ENCODE assay signal across 8 mouse cellular contexts in the genomic region with DNA sequence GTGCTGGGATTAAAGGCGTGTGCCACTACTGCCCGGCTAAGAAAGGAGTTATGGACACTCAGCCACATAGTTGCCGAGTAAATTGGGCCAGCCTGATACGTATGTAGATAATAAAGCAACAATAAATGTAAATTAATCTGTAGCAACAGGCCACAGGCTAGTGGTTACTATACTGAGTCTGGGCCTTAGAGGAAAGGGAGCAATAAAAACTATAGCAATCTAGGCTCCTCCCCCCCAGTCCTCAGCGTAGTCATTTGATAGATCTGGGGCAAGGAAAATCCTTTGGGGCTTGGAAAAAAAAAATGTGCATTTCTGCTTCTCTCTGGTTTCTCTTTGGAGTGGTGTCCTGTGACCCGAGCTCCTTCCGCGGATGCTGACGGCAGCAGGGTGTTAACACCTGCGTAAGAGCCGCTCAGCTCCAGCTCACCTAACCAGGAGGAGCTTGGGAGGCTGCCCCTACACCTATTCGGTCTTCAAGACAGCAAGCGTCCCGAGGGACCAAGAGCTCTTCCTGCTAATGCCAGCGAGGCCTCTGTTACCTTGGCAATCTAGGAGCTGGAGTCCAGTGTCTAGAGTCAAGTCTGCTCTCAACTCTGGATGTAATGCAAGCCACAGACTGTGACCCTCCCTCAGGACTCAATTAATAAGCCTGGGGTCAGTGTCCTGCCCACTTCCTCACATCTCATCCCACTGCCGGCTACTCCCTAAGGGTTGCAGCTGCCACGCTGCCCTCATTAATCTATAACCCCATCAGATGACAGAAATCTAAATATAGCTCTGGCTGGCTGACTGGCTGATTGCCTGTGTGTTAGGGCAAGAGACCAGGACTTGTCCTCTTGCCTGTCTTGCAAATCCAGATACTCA. TPM values are rescaled to one million over a fixed set of nuclear protein-coding genes. Genes with fewer than 3 reads are reported as not detected.
DNase-seq lines count a peak whose midpoint lies in the region; TF ChIP-seq lines count a peak whose summit lies in the region.

No protein-coding gene starts in this region.

- no peak overlapping the region for H3ac ChIP-seq in C2C12 (ENCODE audit: control insufficient read depth, insufficient read length, low read depth)

- peak; percentile 73 for DNase-seq in adrenal gland, postnatal 10 days
- DNase-seq in gastrocnemius, adult 8-10 months (ENCODE audit: low spot score in 2 of 2), result peak; percentile 74 to 81
- DNase-seq in kidney, postnatal 14 days, result peak; percentile 76
- peak; percentile 40 for DNase-seq in ovary, postnatal 36 days (ENCODE audit: low spot score)
- no peak for DNase-seq in layer of hippocampus, postnatal 14 days (ENCODE audit: low spot score in 2 of 2)
- DNase-seq in frontal cortex, postnatal 10 days (ENCODE audit: low spot score in 2 of 2), result no peak
- DNase-seq in right cerebral cortex, postnatal 4 days, result no peak

- no peaks in the 10 kb centered on the region for H3K79me3 ChIP-seq in C2C12 (ENCODE audit: low read depth)

- H3K4me3 ChIP-seq in C2C12 (ENCODE audit: insufficient read depth, poor library complexity, severe bottlenecking), result no peak overlapping the region

- H3K27me3 ChIP-seq in C2C12 (ENCODE audit: control insufficient read depth, insufficient read depth, insufficient read length), result no peaks in the 10 kb centered on the region

- no peaks in the 10 kb centered on the region for H3K79me2 ChIP-seq in C2C12 (ENCODE audit: control insufficient read depth, insufficient read depth)

- no peak for TF ChIP-seq CTCF in C2C12 (IDR thresholded peaks at IDR 0.05; ENCODE audit: control insufficient read depth, insufficient read depth, insufficient read length)

- H3K36me3 ChIP-seq in C2C12 (ENCODE audit: control insufficient read depth, insufficient read depth), result no peaks in the 10 kb centered on the region

TF ChIP-seq in C2C12, 6 proteins besides CTCF, POLR2A, EP300 and RAD21:
- TF ChIP-seq MYOD1 (IDR thresholded peaks at IDR 0.05; ENCODE audit: control insufficient read depth, insufficient read length, low read depth) (peak; percentile 83), MAX (IDR thresholded peaks at IDR 0.05) (no peak)

RNA-seq across cellular contexts. Expression of a gene that starts 9.6 kb away (rescaled TPM):
- not detected for polyA plus RNA-seq in C2C12 (2012; fragmentation: generic; extraction: Trizol)
- total RNA-seq in adrenal gland, postnatal 10 days (2021), result under 1 TPM; 0.27 to 0.57 TPM
- not detected for total RNA-seq in gastrocnemius, adult 8-10 months (2022)
- not detected for total RNA-seq in layer of hippocampus, postnatal 14 days (2021)

RNA-seq across cellular contexts. Expression of a gene that starts 22.6 kb away (rescaled TPM):
- polyA plus RNA-seq in C2C12 (2012; fragmentation: generic; extraction: Trizol), result 11.9 TPM
- 10 to 100 TPM; 73.1 to 75.0 TPM for total RNA-seq in adrenal gland, postnatal 10 days (2021)
- 10 to 100 TPM; 36.0 to 42.2 (median 41.6) TPM for total RNA-seq in gastrocnemius, adult 8-10 months (2022)
- total RNA-seq in layer of hippocampus, postnatal 14 days (2021), result 100 to 1,000 TPM; 107 to 109 TPM

RNA-seq across cellular contexts. Expression of a gene that starts 58.0 kb away (rescaled TPM):
- 1.1 TPM for polyA plus RNA-seq in C2C12 (2012; fragmentation: generic; extraction: Trizol)
- total RNA-seq in adrenal gland, postnatal 10 days (2021), result 10 to 100 TPM in 1 of 2 experiments, 1 to 10 TPM in 1; 6.7 to 10.3 TPM
- 10 to 100 TPM; 12.5 to 14.8 (median 13.5) TPM for total RNA-seq in gastrocnemius, adult 8-10 months (2022)
- total RNA-seq in layer of hippocampus, postnatal 14 days (2021), result 10 to 100 TPM; 17.7 to 21.0 TPM

Comparison
In these comparisons a context has a peak if more than half of its experiments do, and no peak if none do; other contexts are left out.
1. DNase-seq: peak in adrenal gland, postnatal 10 days (single experiment), gastrocnemius, adult 8-10 months (2 of 2), kidney, postnatal 14 days (single experiment) and ovary, postnatal 36 days (single experiment); none in layer of hippocampus, postnatal 14 days (0 of 2), frontal cortex, postnatal 10 days (0 of 2) and right cerebral cortex, postnatal 4 days (single experiment).